8 mouse cellular contexts compared by ENCODE assay signal in the genomic region with DNA sequence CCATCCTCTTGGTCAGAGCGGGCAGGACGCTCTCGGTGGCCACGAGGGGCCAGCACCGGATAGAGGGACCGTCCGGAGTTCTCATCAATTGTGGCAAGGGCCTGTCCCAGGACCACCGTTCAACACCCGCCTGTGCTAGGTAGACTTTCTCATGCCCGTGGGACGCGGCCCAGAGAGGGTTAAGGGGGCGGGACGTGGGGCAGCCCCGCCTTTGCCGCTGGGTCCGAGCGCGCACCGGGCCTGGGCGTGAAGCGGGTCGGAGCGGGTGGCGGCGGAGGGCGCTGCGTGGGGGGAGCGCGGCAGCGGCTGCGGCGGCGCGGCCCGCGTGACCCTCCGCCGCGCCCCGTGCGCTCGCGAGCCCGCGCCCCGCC. TPM values are rescaled to one million over a fixed set of nuclear protein-coding genes. Genes with fewer than 3 reads are reported as not detected.
DNase-seq lines count a peak whose midpoint lies in the region; ATAC-seq and TF ChIP-seq lines count a peak whose summit lies in the region.

A gene (plus strand): TSS at position 232 of the 371 bp plus-strand sequence.

- no peaks in the 10 kb centered on the region for H3K4me1 ChIP-seq in embryonic facial prominence, embryonic 11.5 days (ENCODE audit: control insufficient read depth, insufficient read depth, low read length)
- peaks cover 11% of the 10 kb centered on the region; the same call in 1 of the 2 replicates for H3K4me1 ChIP-seq in kidney, embryonic 14.5 days (ENCODE audit: control insufficient read depth, insufficient read depth, low read length)
- peaks cover 28% of the 10 kb centered on the region for H3K4me1 ChIP-seq in limb, embryonic 15.5 days
- H3K4me1 ChIP-seq in midbrain, embryonic 15.5 days = peaks cover 30% of the 10 kb centered on the region
- H3K4me1 ChIP-seq in testis, adult 2 months (ENCODE audit: control insufficient read depth, insufficient read depth, low read length) = peaks cover 4% of the 10 kb centered on the region

- no peaks in the 10 kb centered on the region for H3K9me3 ChIP-seq in embryonic facial prominence, embryonic 11.5 days (replicated peaks; ENCODE audit: control insufficient read depth, low read length)
- H3K9me3 ChIP-seq in kidney, embryonic 14.5 days (ENCODE audit: control insufficient read depth, low read length) = no peaks in the 10 kb centered on the region
- H3K9me3 ChIP-seq in limb, embryonic 15.5 days = no peaks in the 10 kb centered on the region
- no peaks in the 10 kb centered on the region for H3K9me3 ChIP-seq in midbrain, embryonic 15.5 days

- peak within 1 kb of the TSS; percentile 78 for H3K9ac ChIP-seq in embryonic facial prominence, embryonic 11.5 days (replicated peaks; ENCODE audit: low read length)
- peak within 1 kb of the TSS; percentile 78 for H3K9ac ChIP-seq in kidney, embryonic 14.5 days (ENCODE audit: low read depth, low read length)
- H3K9ac ChIP-seq in limb, embryonic 15.5 days = peak within 1 kb of the TSS; percentile 66
- peak within 1 kb of the TSS; percentile 84 for H3K9ac ChIP-seq in midbrain, embryonic 15.5 days

- no peaks in the 10 kb centered on the region for H3K36me3 ChIP-seq in embryonic facial prominence, embryonic 11.5 days (replicated peaks; ENCODE audit: control insufficient read depth, insufficient read depth, low read depth, low read length)
- H3K36me3 ChIP-seq in kidney, embryonic 14.5 days (ENCODE audit: control insufficient read depth, insufficient read depth, low read length) = no peaks in the 10 kb centered on the region
- no peaks in the 10 kb centered on the region for H3K36me3 ChIP-seq in limb, embryonic 15.5 days
- H3K36me3 ChIP-seq in midbrain, embryonic 15.5 days (replicated peaks) = no peaks in the 10 kb centered on the region
- no peaks in the 10 kb centered on the region for H3K36me3 ChIP-seq in testis, adult 2 months (ENCODE audit: control insufficient read depth, insufficient read depth, low read length)

- TF ChIP-seq CTCF in testis, adult 2 months (IDR thresholded peaks at IDR 0.05; ENCODE audit: control insufficient read depth, insufficient read depth, insufficient replicate concordance, low read depth, low read length) = no peak

- under 1% methylated on average over 44 of the region's 47 CpGs for WGBS in embryonic facial prominence, embryonic 11.5 days
- under 1% methylated on average over 25 of the region's 47 CpGs for WGBS in kidney, embryonic 14.5 days
- WGBS in limb, embryonic 15.5 days = under 1% methylated on average over 33 of the region's 47 CpGs
- under 1% methylated on average over 26 of the region's 47 CpGs for WGBS in midbrain, embryonic 15.5 days

- peaks cover 6% of the 10 kb centered on the region; the same call in 1 of the 2 replicates for H3K27me3 ChIP-seq in embryonic facial prominence, embryonic 11.5 days (ENCODE audit: control insufficient read depth, insufficient read depth, low read length)
- no peaks in the 10 kb centered on the region for H3K27me3 ChIP-seq in kidney, embryonic 14.5 days (ENCODE audit: control insufficient read depth, insufficient read depth, low read length)
- H3K27me3 ChIP-seq in limb, embryonic 15.5 days = no peaks in the 10 kb centered on the region
- 0 out of 2 replicates have a peak, but pooled peaks cover 2% of the 10 kb centered on the region for H3K27me3 ChIP-seq in midbrain, embryonic 15.5 days (replicated peaks)
- H3K27me3 ChIP-seq in testis, adult 2 months (ENCODE audit: control insufficient read depth, insufficient read depth, low read length) = no peaks in the 10 kb centered on the region

- DNase-seq in kidney, adult 11 months = peak; percentile 36
- DNase-seq in kidney, postnatal 10 days = no peak
- DNase-seq in embryonic facial prominence, embryonic 11.5 days (ENCODE audit: low spot score) = peak; percentile 77
- peak; percentile 70 to 79 for DNase-seq in heart, adult 18-20 months

- H3K27ac ChIP-seq in embryonic facial prominence, embryonic 11.5 days (replicated peaks; ENCODE audit: low read depth, low read length) = no peak within 1 kb of the TSS; the same call in 1 of the 2 replicates
- no peak within 1 kb of the TSS; the same call in 1 of the 2 replicates for H3K27ac ChIP-seq in kidney, embryonic 14.5 days (ENCODE audit: low read depth, low read length)
- peak within 1 kb of the TSS; percentile 86 for H3K27ac ChIP-seq in limb, embryonic 15.5 days
- peak within 1 kb of the TSS; percentile 97 for H3K27ac ChIP-seq in midbrain, embryonic 15.5 days
- H3K27ac ChIP-seq in testis, adult 2 months (ENCODE audit: control insufficient read depth, insufficient read depth, low read depth, low read length) = no peak within 1 kb of the TSS; the same call in 1 of the 2 replicates

- peak; percentile 80 for ATAC-seq in embryonic facial prominence, embryonic 11.5 days (replicated peaks; ENCODE audit: insufficient number of reproducible peaks, low FRiP score, low TSS enrichment, low read depth)
- peak; percentile 87 for ATAC-seq in kidney, embryonic 14.5 days (ENCODE audit: low FRiP score, low TSS enrichment)
- peak; percentile 76; the same call in 1 of the 2 replicates for ATAC-seq in limb, embryonic 15.5 days (ENCODE audit: insufficient number of reproducible peaks, low FRiP score, low TSS enrichment, low read depth)
- ATAC-seq in midbrain, embryonic 15.5 days (replicated peaks) = peak; percentile 91

- H3K4me2 ChIP-seq in embryonic facial prominence, embryonic 11.5 days (ENCODE audit: low read depth, low read length) = peak within 1 kb of the TSS; percentile 84
- H3K4me2 ChIP-seq in kidney, embryonic 14.5 days (replicated peaks; ENCODE audit: low read depth, low read length) = peak within 1 kb of the TSS; percentile 96
- peak within 1 kb of the TSS; percentile 95 for H3K4me2 ChIP-seq in limb, embryonic 15.5 days
- H3K4me2 ChIP-seq in midbrain, embryonic 15.5 days = peak within 1 kb of the TSS; percentile 85

- H3K4me3 ChIP-seq in embryonic facial prominence, embryonic 11.5 days (ENCODE audit: low read depth, low read length) = peak within 1 kb of the TSS; percentile 61
- H3K4me3 ChIP-seq in kidney, embryonic 14.5 days (ENCODE audit: low read length) = peak within 1 kb of the TSS; percentile 72
- H3K4me3 ChIP-seq in limb, embryonic 15.5 days = peak within 1 kb of the TSS; percentile 74
- H3K4me3 ChIP-seq in midbrain, embryonic 15.5 days = peak within 1 kb of the TSS; percentile 55
- peak within 1 kb of the TSS; percentile 76 for H3K4me3 ChIP-seq in testis, adult 2 months (ENCODE audit: control insufficient read depth, low read depth, low read length)

- no peak for TF ChIP-seq POLR2A in testis, adult 2 months (IDR thresholded peaks at IDR 0.05; ENCODE audit: control insufficient read depth, low read depth, low read length)

RNA-seq across cellular contexts. Expression of the gene that starts here (rescaled TPM):
- 2.1 TPM in 2 replicates for polyA plus RNA-seq in embryonic facial prominence, embryonic 11.5 days (2014; fragmentation: Nextera tagmentation; extraction: Ambion mirVana)
- 1 to 10 TPM; 1.1 to 1.8 TPM for total RNA-seq in heart, adult 18-20 months (2021)
- polyA plus RNA-seq in kidney, embryonic 14.5 days (2014; fragmentation: Nextera tagmentation; extraction: Ambion mirVana) = 2.8 and 4.5 TPM in 2 replicates
- 11.1 and 11.5 TPM in 2 replicates for polyA plus RNA-seq in limb, embryonic 15.5 days (2015; fragmentation: Nextera tagmentation; extraction: Ambion mirVana)
- polyA plus RNA-seq in midbrain, embryonic 15.5 days (2015; fragmentation: Nextera tagmentation; extraction: Ambion mirVana) = 15.7 and 17.1 TPM in 2 replicates
- polyA plus RNA-seq in testis, adult 2 months (2012; rRNA removed) = 2.7 and 3.3 TPM in 2 replicates

Comparison
In these comparisons a context has a peak if more than half of its experiments do, and no peak if none do; other contexts are left out.
1. H3K27ac ChIP-seq: peak in limb, embryonic 15.5 days (single experiment) and midbrain, embryonic 15.5 days (single experiment); none in embryonic facial prominence, embryonic 11.5 days (single experiment), kidney, embryonic 14.5 days (single experiment) and testis, adult 2 months (single experiment).
2. Peak in every context shown above with its lines, with median percentiles within 50 percentile points of each other: ATAC-seq, H3K4me2 ChIP-seq, H3K4me3 ChIP-seq and H3K9ac ChIP-seq.